Mouse (Mus musculus): Measurements from ENCODE around the gene Serinc5. TPM values are rescaled to one million over a fixed set of nuclear protein-coding genes. Genes with fewer than 3 reads are reported as not detected.

Gene Serinc5
- polyA plus RNA-seq (2014; fragmentation: Nextera tagmentation; extraction: Ambion mirVana): 18.4 and 19.2 TPM in 2 replicates

DNA sequence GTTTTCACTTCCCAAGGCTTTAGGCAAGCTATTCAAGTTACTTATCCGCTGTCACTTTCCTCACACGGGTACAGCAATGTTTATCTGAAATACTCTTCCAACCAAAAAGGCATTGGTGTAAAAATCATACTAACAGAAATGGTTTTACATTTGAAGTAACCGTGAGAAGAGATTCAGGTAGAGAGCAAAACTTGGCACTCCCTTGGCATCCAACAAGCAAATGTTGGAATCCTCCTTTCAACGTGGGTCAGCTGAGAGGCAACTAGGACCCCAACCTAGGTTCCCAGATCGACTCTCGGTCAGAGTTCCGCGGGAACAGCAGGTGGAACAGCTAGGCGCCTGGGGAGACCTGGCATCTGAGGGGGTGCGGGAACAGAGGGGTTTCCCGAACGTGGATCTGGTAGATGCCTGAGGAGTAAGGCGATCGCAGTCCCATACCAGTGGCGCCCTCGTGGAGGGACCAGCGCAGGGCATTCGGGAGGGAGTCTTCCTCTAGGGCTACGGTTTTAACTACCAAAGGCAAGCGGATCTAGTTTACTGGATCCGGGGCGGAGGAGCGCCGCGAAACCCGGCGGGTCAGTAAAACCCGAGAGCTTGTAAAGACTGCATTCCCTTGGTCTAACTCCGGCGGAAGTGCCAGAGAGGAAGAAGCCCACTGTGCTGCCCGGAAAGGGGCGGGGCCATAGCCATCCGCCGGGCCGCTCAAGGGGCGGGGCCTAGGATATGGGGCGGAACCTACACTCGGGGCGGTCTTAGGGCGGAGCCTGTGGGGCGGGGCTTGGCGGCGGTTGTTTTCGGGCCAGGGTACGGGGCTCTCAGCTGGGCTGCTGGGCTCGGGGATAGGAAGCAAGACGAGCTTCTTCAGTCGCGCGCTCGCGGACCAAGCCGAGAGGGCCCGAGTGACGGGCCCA, at the start of gene Serinc5:
Gene Serinc5 (plus strand): TSS at position 781 of the 911 bp plus-strand sequence.
- H3K9me3 ChIP-seq (ENCODE audit: control insufficient read depth, low read length): no peaks in the 10 kb centered on the region
- no peaks in the 10 kb centered on the region for H3K27me3 ChIP-seq (ENCODE audit: control insufficient read depth, insufficient read depth, low read length)
- H3K36me3 ChIP-seq (replicated peaks; ENCODE audit: control insufficient read depth, insufficient read depth): no peaks in the 10 kb centered on the region
- H3K9ac ChIP-seq: peak within 1 kb of the TSS; percentile 82
- peaks cover 9% of the 10 kb centered on the region for H3K4me1 ChIP-seq (replicated peaks; ENCODE audit: control insufficient read depth, insufficient read depth, low read length)
- DNase-seq (ENCODE audit: low spot score): peak; percentile 95
- WGBS: under 1% methylated on average over 55 of the region's 55 CpGs
- peak within 1 kb of the TSS; percentile 64 for H3K4me2 ChIP-seq (replicated peaks)
- peak; percentile 99 for ATAC-seq (ENCODE audit: low FRiP score)
- H3K4me3 ChIP-seq (replicated peaks; ENCODE audit: low read length): peak within 1 kb of the TSS; percentile 77
- H3K27ac ChIP-seq: peak within 1 kb of the TSS; percentile 69

DNA sequence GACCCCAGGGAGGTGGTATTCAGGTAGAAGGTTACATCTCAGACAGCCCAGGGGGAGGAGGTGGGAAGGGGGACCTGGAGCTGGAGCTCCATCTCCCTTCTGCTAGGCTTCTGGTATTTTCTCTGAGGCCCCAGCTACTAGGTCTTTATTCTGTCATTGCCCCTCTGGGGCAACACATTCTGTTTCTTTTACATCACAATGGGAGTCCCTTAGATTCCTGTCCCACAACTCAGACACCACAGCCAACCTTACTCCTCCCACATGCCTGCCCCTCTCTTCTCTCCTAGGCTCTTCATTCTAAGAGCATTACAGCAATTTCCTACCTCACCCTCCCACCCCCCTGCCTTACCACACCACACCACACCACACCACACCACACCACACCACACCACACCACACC, 34.8 kb upstream of the Serinc5 start, which contains the start of gene Spz1:
Gene Spz1 (minus strand): TSS at position 101 of the 400 bp plus-strand sequence.
- H3K27me3 ChIP-seq (ENCODE audit: control insufficient read depth, insufficient read depth, low read length): no peaks in the 10 kb centered on the region
- H3K4me3 ChIP-seq (replicated peaks; ENCODE audit: low read length): no peak within 1 kb of the TSS
- no peaks in the 10 kb centered on the region for H3K4me1 ChIP-seq (replicated peaks; ENCODE audit: control insufficient read depth, insufficient read depth, low read length)
- H3K9ac ChIP-seq: no peak within 1 kb of the TSS
- H3K27ac ChIP-seq: no peak within 1 kb of the TSS
- H3K9me3 ChIP-seq (ENCODE audit: control insufficient read depth, low read length): no peaks in the 10 kb centered on the region
- DNase-seq (ENCODE audit: low spot score) (no peak), ATAC-seq (ENCODE audit: low FRiP score) (no peak)
- no peak within 1 kb of the TSS for H3K4me2 ChIP-seq (replicated peaks)
- H3K36me3 ChIP-seq (replicated peaks; ENCODE audit: control insufficient read depth, insufficient read depth): no peaks in the 10 kb centered on the region

DNA sequence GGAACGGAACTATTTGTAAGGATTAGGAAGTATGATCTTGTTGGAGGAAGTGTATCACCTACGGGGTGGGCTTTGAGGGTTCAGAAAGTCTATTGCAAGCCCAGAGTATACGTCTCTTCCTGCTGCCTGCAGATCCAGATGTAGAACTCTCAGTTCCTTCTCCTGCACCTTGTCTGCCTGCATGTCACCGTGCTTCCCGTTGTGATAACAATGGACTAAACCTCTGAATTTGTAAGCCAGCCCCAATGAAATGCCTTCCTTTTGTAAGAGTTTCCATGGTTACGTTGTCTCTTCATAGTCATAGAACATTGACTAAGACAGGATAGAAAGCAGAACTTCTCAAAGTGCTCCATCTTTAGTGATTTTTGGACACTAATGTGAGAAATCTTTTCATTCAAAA, 34.2 kb upstream of the Serinc5 start:
- H3K9me3 ChIP-seq (ENCODE audit: control insufficient read depth, low read length): no peaks in the 10 kb centered on the region
- WGBS: 44% methylated on average over 6 of the region's 6 CpGs
- ATAC-seq (ENCODE audit: low FRiP score) (no peak), DNase-seq (ENCODE audit: low spot score) (no peak)
- no peak overlapping the region for H3K9ac ChIP-seq
- no peak overlapping the region for H3K27ac ChIP-seq
- H3K27me3 ChIP-seq (ENCODE audit: control insufficient read depth, insufficient read depth, low read length): no peaks in the 10 kb centered on the region
- no peaks in the 10 kb centered on the region for H3K4me1 ChIP-seq (replicated peaks; ENCODE audit: control insufficient read depth, insufficient read depth, low read length)
- H3K4me2 ChIP-seq (replicated peaks): no peak overlapping the region
- H3K4me3 ChIP-seq (replicated peaks; ENCODE audit: low read length): no peak overlapping the region
- H3K36me3 ChIP-seq (replicated peaks; ENCODE audit: control insufficient read depth, insufficient read depth): no peaks in the 10 kb centered on the region

DNA sequence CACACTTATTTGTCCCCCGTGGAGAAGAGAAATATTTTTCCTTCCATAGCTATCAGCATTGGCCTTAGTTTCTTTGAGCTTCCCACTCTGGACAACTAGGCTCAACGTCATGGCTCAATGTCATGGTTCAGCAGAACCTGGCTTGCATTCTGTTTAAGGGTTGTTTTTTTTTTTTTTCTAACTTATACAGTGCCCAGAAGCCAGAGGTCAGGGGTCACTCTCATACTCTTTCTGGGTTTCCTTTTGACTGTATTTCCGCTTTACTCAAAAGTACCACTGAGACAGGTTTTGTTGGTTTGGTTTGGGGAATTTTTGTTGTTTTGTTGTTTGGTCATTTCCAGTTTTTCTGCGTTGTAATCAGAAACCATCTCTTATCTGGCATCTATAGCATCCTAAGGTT, 32.7 kb upstream of the Serinc5 start:
- no peak overlapping the region for H3K27ac ChIP-seq
- no peaks in the 10 kb centered on the region for H3K27me3 ChIP-seq (ENCODE audit: control insufficient read depth, insufficient read depth, low read length)
- H3K9ac ChIP-seq: no peak overlapping the region
- no peak for DNase-seq (ENCODE audit: low spot score)
- no peaks in the 10 kb centered on the region for H3K4me1 ChIP-seq (replicated peaks; ENCODE audit: control insufficient read depth, insufficient read depth, low read length)
- ATAC-seq (ENCODE audit: low FRiP score): no peak
- no peaks in the 10 kb centered on the region for H3K9me3 ChIP-seq (ENCODE audit: control insufficient read depth, low read length)
- whole genome bisulfite sequencing: 83% methylated on average over 4 of the region's 4 CpGs
- no peak overlapping the region for H3K4me3 ChIP-seq (replicated peaks; ENCODE audit: low read length)
- H3K4me2 ChIP-seq (replicated peaks): no peak overlapping the region
- H3K36me3 ChIP-seq (replicated peaks; ENCODE audit: control insufficient read depth, insufficient read depth): no peaks in the 10 kb centered on the region

DNA sequence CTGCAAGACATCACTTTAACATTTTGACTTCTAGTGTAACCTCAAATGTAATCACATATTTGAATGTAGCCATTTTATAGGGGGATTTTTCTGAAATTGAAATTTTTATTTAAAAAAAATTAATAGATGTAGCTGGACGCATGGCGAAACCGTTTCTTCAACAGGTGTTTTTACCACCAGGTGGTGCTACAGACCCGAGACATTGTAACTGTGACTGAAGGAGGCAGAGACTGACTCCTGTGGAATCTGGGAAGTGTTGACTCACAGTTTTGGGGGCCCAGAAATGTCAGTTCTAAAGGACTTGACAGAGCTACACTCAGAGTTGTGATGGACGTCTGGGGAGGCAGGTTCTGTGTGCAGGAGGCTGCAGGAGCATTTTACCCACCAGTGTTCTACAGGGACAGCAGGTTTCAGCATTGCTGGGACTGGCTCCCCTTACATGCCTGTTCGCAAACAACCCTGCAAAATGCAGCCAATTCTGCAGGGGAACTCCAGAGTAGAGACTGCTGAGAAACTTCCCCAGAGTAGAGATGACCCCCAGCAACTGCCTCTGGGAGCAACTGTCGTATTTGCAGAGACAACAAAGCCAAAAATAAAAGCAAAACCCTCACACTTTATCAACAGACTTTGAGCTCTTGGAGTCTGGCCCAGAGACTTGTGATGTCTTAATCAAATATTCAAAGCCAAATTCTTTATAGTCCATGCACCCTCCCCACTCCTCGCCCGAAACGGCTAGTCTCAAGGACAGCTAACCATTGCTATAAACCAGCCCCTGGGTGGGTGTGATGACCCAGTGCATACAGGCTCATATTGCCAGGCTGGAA, 30.5 kb upstream of the Serinc5 start:
- Histone ChIP-seq H3K9me3 (ENCODE audit: control insufficient read depth, low read length) (no peaks in the 10 kb centered on the region), H3K9ac (no peak overlapping the region), H3K36me3 (replicated peaks; ENCODE audit: control insufficient read depth, insufficient read depth) (no peaks in the 10 kb centered on the region), H3K4me2 (replicated peaks) (no peak overlapping the region), H3K27me3 (ENCODE audit: control insufficient read depth, insufficient read depth, low read length) (no peaks in the 10 kb centered on the region), H3K4me3 (replicated peaks; ENCODE audit: low read length) (no peak overlapping the region), H3K27ac (no peak overlapping the region), H3K4me1 (replicated peaks; ENCODE audit: control insufficient read depth, insufficient read depth, low read length) (no peaks in the 10 kb centered on the region)
- DNase-seq (ENCODE audit: low spot score): peak; percentile 75
- ATAC-seq (ENCODE audit: low FRiP score): peak; percentile 53; the same call in 1 of the 2 replicates
- 32% methylated on average over 10 of the region's 10 CpGs for WGBS

DNA sequence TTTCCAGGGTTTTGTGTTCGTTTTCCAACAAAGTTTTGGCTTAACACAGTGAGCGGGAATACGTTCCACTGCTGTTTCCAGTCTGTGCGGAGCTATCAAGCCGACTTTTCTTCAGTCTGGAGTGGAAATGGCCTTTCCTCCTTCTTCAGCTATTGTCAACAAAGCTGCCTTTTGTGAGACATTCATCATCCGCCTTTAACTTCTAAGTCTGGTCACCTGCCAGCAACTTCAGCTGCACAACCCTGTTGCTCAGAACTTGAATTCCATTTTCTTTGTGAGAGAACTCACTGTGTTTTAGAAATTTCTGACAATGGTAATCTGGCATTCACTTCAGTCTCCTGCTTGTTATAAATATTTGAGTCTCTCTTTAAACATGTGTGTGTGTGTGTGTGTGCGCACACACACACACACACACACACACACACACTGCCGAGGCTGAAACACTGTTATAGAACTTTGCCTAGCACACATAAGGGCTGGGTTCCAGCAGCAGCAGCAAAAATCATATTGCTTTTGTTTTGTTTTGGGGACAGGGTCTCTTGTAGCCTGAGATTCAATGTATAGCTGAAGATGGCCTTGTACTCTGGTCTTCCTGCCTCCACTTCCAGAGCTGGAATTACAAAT, 26.7 kb upstream of the Serinc5 start:
- Histone ChIP-seq H3K4me3 (replicated peaks; ENCODE audit: low read length) (no peak overlapping the region), H3K9me3 (ENCODE audit: control insufficient read depth, low read length) (no peaks in the 10 kb centered on the region)
- no peak for DNase-seq (ENCODE audit: low spot score)

DNA sequence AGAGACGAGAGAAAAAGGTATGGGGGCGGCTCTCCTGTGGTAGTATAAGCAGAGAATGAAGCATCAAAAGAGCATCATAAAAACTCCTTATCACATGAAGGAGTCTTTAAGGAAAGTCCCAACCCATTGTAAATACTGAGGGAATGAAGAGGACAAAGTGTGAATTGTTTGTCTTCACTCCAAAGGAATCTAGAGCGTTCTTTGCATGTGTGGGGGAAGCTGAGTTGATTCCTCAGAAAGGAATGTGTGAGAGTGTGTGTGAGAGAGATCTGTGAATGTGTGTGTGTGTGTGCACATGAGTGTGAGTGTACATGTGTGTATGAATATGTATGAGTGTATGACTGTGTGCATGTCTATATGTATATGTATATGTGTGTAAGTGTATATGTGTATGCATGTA, 22.2 kb upstream of the Serinc5 start:
- Histone ChIP-seq H3K27ac (no peak overlapping the region), H3K4me2 (replicated peaks) (no peak overlapping the region), H3K27me3 (ENCODE audit: control insufficient read depth, insufficient read depth, low read length) (no peaks in the 10 kb centered on the region), H3K4me3 (replicated peaks; ENCODE audit: low read length) (no peak overlapping the region), H3K9ac (no peak overlapping the region), H3K4me1 (replicated peaks; ENCODE audit: control insufficient read depth, insufficient read depth, low read length) (peaks cover 9% of the 10 kb centered on the region), H3K36me3 (replicated peaks; ENCODE audit: control insufficient read depth, insufficient read depth) (no peaks in the 10 kb centered on the region), H3K9me3 (ENCODE audit: control insufficient read depth, low read length) (no peaks in the 10 kb centered on the region)
- ATAC-seq (ENCODE audit: low FRiP score): no peak
- 67% methylated on average over 3 of the region's 3 CpGs for WGBS
- DNase-seq (ENCODE audit: low spot score): no peak

More for the DNA sequence above, 26.7 kb upstream of the Serinc5 start:
- Histone ChIP-seq H3K9ac (no peak overlapping the region), H3K27me3 (ENCODE audit: control insufficient read depth, insufficient read depth, low read length) (no peaks in the 10 kb centered on the region), H3K4me1 (replicated peaks; ENCODE audit: control insufficient read depth, insufficient read depth, low read length) (no peaks in the 10 kb centered on the region), H3K27ac (peak overlapping the region; percentile 21; the same call in 1 of the 2 replicates), H3K4me2 (replicated peaks) (no peak overlapping the region), H3K36me3 (replicated peaks; ENCODE audit: control insufficient read depth, insufficient read depth) (no peaks in the 10 kb centered on the region)
- WGBS: 61% methylated on average over 8 of the region's 8 CpGs
- ATAC-seq (ENCODE audit: low FRiP score): no peak

DNA sequence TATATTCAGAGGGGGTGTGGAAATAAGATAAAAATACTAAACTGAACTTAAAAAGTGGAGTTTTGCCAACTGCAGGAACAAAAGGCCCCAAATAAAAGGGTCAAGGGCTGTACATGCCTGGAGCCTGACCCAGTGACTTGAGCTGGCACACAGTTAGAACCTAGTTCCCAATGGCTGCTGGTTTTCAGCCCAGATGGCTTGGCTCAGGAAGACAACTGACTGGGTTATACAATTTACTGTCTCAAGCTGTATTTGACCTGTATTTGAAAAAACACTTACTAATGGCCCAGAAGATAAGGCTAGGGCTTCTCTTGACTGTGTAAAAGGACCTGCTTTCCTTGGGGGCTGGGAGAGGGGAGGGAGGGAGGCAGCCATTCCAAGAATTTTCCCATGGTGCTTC, 21.6 kb upstream of the Serinc5 start:
- Histone ChIP-seq H3K4me1 (replicated peaks; ENCODE audit: control insufficient read depth, insufficient read depth, low read length) (peaks cover 14% of the 10 kb centered on the region), H3K9ac (no peak overlapping the region), H3K27me3 (ENCODE audit: control insufficient read depth, insufficient read depth, low read length) (no peaks in the 10 kb centered on the region), H3K4me2 (replicated peaks) (no peak overlapping the region), H3K36me3 (replicated peaks; ENCODE audit: control insufficient read depth, insufficient read depth) (no peaks in the 10 kb centered on the region), H3K9me3 (ENCODE audit: control insufficient read depth, low read length) (no peaks in the 10 kb centered on the region), H3K4me3 (replicated peaks; ENCODE audit: low read length) (no peak overlapping the region), H3K27ac (no peak overlapping the region)
- no peak for DNase-seq (ENCODE audit: low spot score)
- no peak for ATAC-seq (ENCODE audit: low FRiP score)

DNA sequence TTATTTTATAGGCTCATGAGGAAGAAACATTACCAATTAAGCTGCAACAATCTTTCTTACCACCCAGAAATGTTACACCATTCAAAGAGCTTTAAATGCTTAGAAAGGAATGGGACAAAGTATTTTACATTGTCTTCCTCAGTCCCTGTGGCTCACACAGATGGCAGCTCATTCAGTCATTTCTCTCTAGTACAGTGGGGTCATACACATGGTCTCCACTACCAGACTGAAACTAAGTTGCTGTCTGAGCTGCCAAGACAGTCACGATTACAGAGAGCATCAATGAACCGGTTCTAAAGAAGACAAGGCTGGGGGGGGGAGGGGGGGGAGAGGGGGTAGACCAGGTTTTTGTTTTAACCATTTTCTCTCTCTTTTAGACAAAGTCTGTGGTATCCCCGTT, 19.7 kb upstream of the Serinc5 start:
- Histone ChIP-seq H3K4me2 (replicated peaks) (no peak overlapping the region), H3K9me3 (ENCODE audit: control insufficient read depth, low read length) (no peaks in the 10 kb centered on the region), H3K27ac (no peak overlapping the region), H3K27me3 (ENCODE audit: control insufficient read depth, insufficient read depth, low read length) (no peaks in the 10 kb centered on the region), H3K4me3 (replicated peaks; ENCODE audit: low read length) (no peak overlapping the region), H3K36me3 (replicated peaks; ENCODE audit: control insufficient read depth, insufficient read depth) (no peaks in the 10 kb centered on the region), H3K4me1 (replicated peaks; ENCODE audit: control insufficient read depth, insufficient read depth, low read length) (peaks cover 19% of the 10 kb centered on the region), H3K9ac (no peak overlapping the region)
- ATAC-seq (ENCODE audit: low FRiP score): no peak
- DNase-seq (ENCODE audit: low spot score): no peak
- WGBS: 50% methylated on average over 3 of the region's 3 CpGs

All from hindbrain, embryonic 14.5 days (tissue).